Mouse (Mus musculus): ENCODE data around the gene Aldh2. TPM values are rescaled to one million over a fixed set of nuclear protein-coding genes. Genes with fewer than 3 reads are reported as not detected.
A peak's percentile ranks its signal among the peaks of the same experiment; 100 is the strongest.
"Not testable (repeated sequence)": the region's sequence is repeated elsewhere in the genome, so short reads cannot be mapped to it uniquely, and the experiment has no call there.

Aldh2 gene
- total and polyA plus RNA-seq, 3 experiments: 198 to 471 (median 267) TPM

DNA sequence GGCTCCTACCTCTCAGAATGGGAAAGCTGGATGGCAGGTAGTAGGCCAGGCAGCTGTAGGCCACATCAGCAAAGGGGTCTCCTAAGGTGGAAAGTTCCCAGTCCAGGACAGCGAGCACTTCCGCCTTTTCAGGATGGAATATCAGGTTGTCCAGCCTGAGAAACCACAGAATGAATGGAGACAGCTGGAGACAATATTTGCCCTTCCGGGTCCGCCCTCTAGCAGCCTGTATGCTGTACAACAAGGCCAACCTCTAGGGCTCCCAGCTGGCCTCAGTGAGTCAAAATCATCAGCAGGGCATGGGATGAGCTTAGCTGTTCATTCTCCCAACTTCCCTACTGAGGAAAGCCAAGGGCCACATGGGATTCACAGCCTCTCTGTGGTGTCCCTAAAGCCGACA lies 41.0 kb upstream of the Aldh2 start:
- Histone ChIP-seq H3K9ac (ENCODE audit: control insufficient read depth, low read depth, low read length, poor library complexity, severe bottlenecking) (no peak overlapping the region), H3K4me1 (ENCODE audit: control insufficient read depth in 1 of 2, insufficient read depth in 2 of 2, low read length in 2 of 2) (no peaks in the 10 kb centered on the region), H3K27ac (ENCODE audit: control insufficient read depth, low read depth, low read length) (no peak overlapping the region), H3K27me3 (ENCODE audit: control insufficient read depth in 1 of 2, insufficient read depth in 2 of 2, low read length in 2 of 2) (no peaks in the 10 kb centered on the region), H3K36me3 (ENCODE audit: control insufficient read depth in 1 of 2, insufficient read depth in 2 of 2, low read length in 2 of 2) (no peaks in the 10 kb centered on the region; a peak in 1 of 4 replicates), H3K4me3 (ENCODE audit: control insufficient read depth in 1 of 2, insufficient read depth in 1 of 2, low read depth in 2 of 2, low read length in 2 of 2) (no peak overlapping the region), H3K9me3 (replicated peaks; ENCODE audit: insufficient read depth, low read length) (no peaks in the 10 kb centered on the region), H3K79me2 (ENCODE audit: control insufficient read depth, insufficient read depth, low read length, poor library complexity) (no peaks in the 10 kb centered on the region)
- no peak for DNase-seq (ENCODE audit: low read depth, low spot score)
- TF ChIP-seq CHD2 (IDR thresholded peaks at IDR 0.05; ENCODE audit: low read length) (no peak), POLR2A (IDR thresholded peaks at IDR 0.05; ENCODE audit: control insufficient read depth in 1 of 2, insufficient read depth in 1 of 2, low read depth in 1 of 2, low read length in 2 of 2, poor library complexity in 1 of 2) (no peak), ZC3H11A (IDR thresholded peaks at IDR 0.05; ENCODE audit: low read depth, low read length) (no peak), TCF12 (IDR thresholded peaks at IDR 0.05; ENCODE audit: low read depth, low read length) (no peak)

DNA sequence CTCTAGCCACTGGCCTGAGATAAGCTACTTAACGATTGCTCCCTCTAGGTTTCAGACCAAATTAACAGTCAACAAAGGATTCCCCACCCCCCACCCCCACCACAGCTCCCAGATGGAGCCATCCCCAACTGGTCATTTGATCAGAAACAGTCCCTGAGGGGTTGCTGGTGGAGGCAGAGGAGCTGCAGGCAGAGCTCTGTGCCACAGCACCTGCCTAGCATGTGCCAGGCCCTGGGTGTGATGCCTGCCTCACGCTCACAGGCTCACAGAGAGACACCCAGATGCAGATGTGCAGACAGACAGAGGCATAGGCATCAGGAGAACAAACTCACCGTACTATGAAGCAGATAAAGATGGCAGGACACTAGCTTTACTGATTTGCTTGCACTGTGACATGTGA lies 39.2 kb upstream of the Aldh2 start:
- Histone ChIP-seq H3K27ac (ENCODE audit: control insufficient read depth, low read depth, low read length) (no peak overlapping the region), H3K27me3 (ENCODE audit: control insufficient read depth in 1 of 2, insufficient read depth in 2 of 2, low read length in 2 of 2) (no peaks in the 10 kb centered on the region), H3K9me3 (replicated peaks; ENCODE audit: insufficient read depth, low read length) (no peaks in the 10 kb centered on the region), H3K4me1 (ENCODE audit: control insufficient read depth in 1 of 2, insufficient read depth in 2 of 2, low read length in 2 of 2) (no peaks in the 10 kb centered on the region), H3K79me2 (ENCODE audit: control insufficient read depth, insufficient read depth, low read length, poor library complexity) (no peaks in the 10 kb centered on the region), H3K9ac (ENCODE audit: control insufficient read depth, low read depth, low read length, poor library complexity, severe bottlenecking) (no peak overlapping the region), H3K4me3 (ENCODE audit: control insufficient read depth in 1 of 2, insufficient read depth in 1 of 2, low read depth in 2 of 2, low read length in 2 of 2) (no peak overlapping the region), H3K36me3 (ENCODE audit: control insufficient read depth in 1 of 2, insufficient read depth in 2 of 2, low read length in 2 of 2) (no peaks in the 10 kb centered on the region; a peak in 1 of 4 replicates)
- TF ChIP-seq MYB (IDR thresholded peaks at IDR 0.05; ENCODE audit: low read depth, low read length) (no peak), TCF12 (IDR thresholded peaks at IDR 0.05; ENCODE audit: low read depth, low read length) (no peak), GABPA (IDR thresholded peaks at IDR 0.05; ENCODE audit: low read depth, low read length) (no peak), CHD1 (IDR thresholded peaks at IDR 0.05; ENCODE audit: low read depth, low read length) (no peak), CHD2 (IDR thresholded peaks at IDR 0.05; ENCODE audit: low read length) (no peak), EP300 (IDR thresholded peaks at IDR 0.05; ENCODE audit: low read depth in 1 of 2, low read length in 2 of 2) (no peak)
- DNase-seq (ENCODE audit: low read depth, low spot score): no peak

DNA sequence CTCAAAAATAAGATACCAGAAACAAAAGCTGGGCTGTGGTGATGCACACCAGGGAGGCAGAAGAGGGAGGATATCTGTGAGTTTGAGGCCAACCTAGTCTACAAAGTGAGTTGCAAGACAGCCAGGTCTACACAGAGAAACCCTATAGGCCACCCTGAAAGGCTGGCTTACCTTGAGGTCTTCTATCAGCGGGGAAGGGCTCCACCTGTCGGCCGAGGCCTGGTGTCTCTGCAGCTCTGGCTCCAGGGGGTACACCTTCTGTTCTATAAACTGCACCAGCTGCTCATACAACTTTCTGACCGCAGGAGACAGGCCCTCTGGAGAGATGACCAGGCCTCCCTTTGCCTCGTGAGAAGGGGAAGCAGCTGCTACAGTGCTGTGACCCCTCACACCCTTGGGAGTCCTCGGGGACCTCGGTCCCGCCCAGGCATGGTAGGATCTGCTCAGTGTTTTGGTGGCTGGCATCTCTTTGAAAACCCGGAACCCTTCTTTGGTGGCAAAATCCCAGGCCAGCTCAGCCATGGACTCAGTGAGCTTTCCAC lies 37.6 kb upstream of the Aldh2 start:
- H3K4me3 ChIP-seq (ENCODE audit: control insufficient read depth in 1 of 2, insufficient read depth in 1 of 2, low read depth in 2 of 2, low read length in 2 of 2); H3K9me3 ChIP-seq (replicated peaks; ENCODE audit: insufficient read depth, low read length); H3K79me2 ChIP-seq (ENCODE audit: control insufficient read depth, insufficient read depth, low read length, poor library complexity); H3K27ac ChIP-seq (ENCODE audit: control insufficient read depth, low read depth, low read length); DNase-seq (ENCODE audit: low read depth, low spot score); H3K36me3 ChIP-seq (ENCODE audit: control insufficient read depth in 1 of 2, insufficient read depth in 2 of 2, low read length in 2 of 2); H3K27me3 ChIP-seq (ENCODE audit: control insufficient read depth in 1 of 2, insufficient read depth in 2 of 2, low read length in 2 of 2); H3K4me1 ChIP-seq (ENCODE audit: control insufficient read depth in 1 of 2, insufficient read depth in 2 of 2, low read length in 2 of 2); H3K9ac ChIP-seq (ENCODE audit: control insufficient read depth, low read depth, low read length, poor library complexity, severe bottlenecking): not testable (repeated sequence)
- peak in 1 of 3 experiments; percentile 18; a peak in 1 of 6 replicates for TF ChIP-seq CTCF (IDR thresholded peaks at IDR 0.05 in 2 of 3, conservative IDR thresholded peaks at IDR 0.05 in 1 of 3; ENCODE audit: control insufficient read depth in 1 of 3, insufficient read depth in 1 of 3, low read depth in 2 of 3, low read length in 3 of 3, poor library complexity in 1 of 3, severe bottlenecking in 1 of 3)

GRCm38 (mm10) chr5:121627871-121628270 lies 34.2 kb upstream of the Aldh2 start:
- H3K4me1 ChIP-seq (ENCODE audit: control insufficient read depth in 1 of 2, insufficient read depth in 2 of 2, low read length in 2 of 2): no peaks in the 10 kb centered on the region
- DNase-seq (ENCODE audit: low read depth, low spot score): peak; percentile 79

More at GRCm38 (mm10) chr5:121627871-121628270, 34.2 kb upstream of the Aldh2 start:
- Histone ChIP-seq H3K36me3 (ENCODE audit: control insufficient read depth in 1 of 2, insufficient read depth in 2 of 2, low read length in 2 of 2) (no peaks in the 10 kb centered on the region; a peak in 1 of 4 replicates), H3K9ac (ENCODE audit: control insufficient read depth, low read depth, low read length, poor library complexity, severe bottlenecking) (no peak overlapping the region), H3K9me3 (replicated peaks; ENCODE audit: insufficient read depth, low read length) (no peaks in the 10 kb centered on the region), H3K4me3 (ENCODE audit: control insufficient read depth in 1 of 2, insufficient read depth in 1 of 2, low read depth in 2 of 2, low read length in 2 of 2) (no peak overlapping the region), H3K27me3 (ENCODE audit: control insufficient read depth in 1 of 2, insufficient read depth in 2 of 2, low read length in 2 of 2) (no peaks in the 10 kb centered on the region), H3K27ac (ENCODE audit: control insufficient read depth, low read depth, low read length) (no peak overlapping the region), H3K79me2 (ENCODE audit: control insufficient read depth, insufficient read depth, low read length, poor library complexity) (no peaks in the 10 kb centered on the region)
- TF ChIP-seq SMC3 (IDR thresholded peaks at IDR 0.05; ENCODE audit: low read depth, low read length) (peak; percentile 69), NRF1 (IDR thresholded peaks at IDR 0.05; ENCODE audit: insufficient read depth, low read depth, low read length, poor library complexity, severe bottlenecking) (no peak), RAD21 (IDR thresholded peaks at IDR 0.05; ENCODE audit: low read depth, low read length) (peak; percentile 48), E2F4 (IDR thresholded peaks at IDR 0.05; ENCODE audit: borderline replicate concordance, low read depth, low read length) (no peak), CTCF (IDR thresholded peaks at IDR 0.05 in 2 of 3, conservative IDR thresholded peaks at IDR 0.05 in 1 of 3; ENCODE audit: control insufficient read depth in 1 of 3, insufficient read depth in 1 of 3, low read depth in 2 of 3, low read length in 3 of 3, poor library complexity in 1 of 3, severe bottlenecking in 1 of 3) (peak; percentile 85 to 99 (median 91))

All from MEL (cell line).